Mouse (Mus musculus): ENCODE results near the gene Rpgr. TPM values are rescaled to one million over a fixed set of nuclear protein-coding genes. Genes with fewer than 3 reads are reported as not detected.

The Rpgr gene
- polyA plus RNA-seq, 1 experiment from 2014 or later: 40.7 TPM

- ATAC-seq (ENCODE audit: low FRiP score): no peak
- no peaks in the 10 kb centered on the region for H3K4me1 ChIP-seq (replicated peaks; ENCODE audit: control insufficient read depth, insufficient read depth, low read length)
- no peak for DNase-seq (ENCODE audit: low spot score)
These were observed 152.9 kb downstream of the Rpgr start for GRCm38 (mm10) chrX:10063781-10064180.

GRCm38 (mm10) chrX:10063361-10063760, 153.4 kb downstream of the Rpgr start:
- H3K4me2 ChIP-seq (replicated peaks; ENCODE audit: low read depth, low read length): no peak overlapping the region
- H3K4me1 ChIP-seq (replicated peaks; ENCODE audit: control insufficient read depth, insufficient read depth, low read length): no peaks in the 10 kb centered on the region
- H3K4me3 ChIP-seq (ENCODE audit: low read depth, low read length): no peak overlapping the region
- DNase-seq (ENCODE audit: low spot score) (no peak), ATAC-seq (ENCODE audit: low FRiP score) (no peak)
- no peaks in the 10 kb centered on the region for H3K9me3 ChIP-seq (ENCODE audit: control insufficient read depth, low read length)
- WGBS: 96% methylated on average over 2 of the region's 2 CpGs
- no peaks in the 10 kb centered on the region for H3K36me3 ChIP-seq (ENCODE audit: control insufficient read depth, insufficient read depth, low read length)
- H3K27ac ChIP-seq (ENCODE audit: low read depth, low read length): no peak overlapping the region
- no peaks in the 10 kb centered on the region for H3K27me3 ChIP-seq (ENCODE audit: control insufficient read depth, insufficient read depth, low read length)
- H3K9ac ChIP-seq (ENCODE audit: low read depth, low read length): no peak overlapping the region

More at GRCm38 (mm10) chrX:10063781-10064180, 152.9 kb downstream of the Rpgr start:
- H3K36me3 ChIP-seq (ENCODE audit: control insufficient read depth, insufficient read depth, low read length): no peaks in the 10 kb centered on the region
- H3K27me3 ChIP-seq (ENCODE audit: control insufficient read depth, insufficient read depth, low read length): no peaks in the 10 kb centered on the region
- no peak overlapping the region for H3K27ac ChIP-seq (ENCODE audit: low read depth, low read length)
- no peaks in the 10 kb centered on the region for H3K9me3 ChIP-seq (ENCODE audit: control insufficient read depth, low read length)
- 76% methylated on average over 1 of the region's 1 CpGs for whole genome bisulfite sequencing
- no peak overlapping the region for H3K9ac ChIP-seq (ENCODE audit: low read depth, low read length)
- no peak overlapping the region for H3K4me3 ChIP-seq (ENCODE audit: low read depth, low read length)
- no peak overlapping the region for H3K4me2 ChIP-seq (replicated peaks; ENCODE audit: low read depth, low read length)

- Histone ChIP-seq H3K4me3 (ENCODE audit: low read depth, low read length) (no peak overlapping the region), H3K9ac (ENCODE audit: low read depth, low read length) (no peak overlapping the region), H3K27me3 (ENCODE audit: control insufficient read depth, insufficient read depth, low read length) (no peaks in the 10 kb centered on the region), H3K27ac (ENCODE audit: low read depth, low read length) (no peak overlapping the region), H3K4me1 (replicated peaks; ENCODE audit: control insufficient read depth, insufficient read depth, low read length) (no peaks in the 10 kb centered on the region), H3K36me3 (ENCODE audit: control insufficient read depth, insufficient read depth, low read length) (no peaks in the 10 kb centered on the region), H3K9me3 (ENCODE audit: control insufficient read depth, low read length) (no peaks in the 10 kb centered on the region), H3K4me2 (replicated peaks; ENCODE audit: low read depth, low read length) (no peak overlapping the region)
- ATAC-seq (ENCODE audit: low FRiP score): no peak
- DNase-seq (ENCODE audit: low spot score): no peak
- WGBS: 71% methylated on average over 4 of the region's 4 CpGs
These were observed 154.5 kb downstream of the Rpgr start for GRCm38 (mm10) chrX:10062201-10062600.

- H3K4me1 ChIP-seq (replicated peaks; ENCODE audit: control insufficient read depth, insufficient read depth, low read length): no peaks in the 10 kb centered on the region
- ATAC-seq (ENCODE audit: low FRiP score) (no peak), DNase-seq (ENCODE audit: low spot score) (peak; percentile 2)
- H3K9me3 ChIP-seq (ENCODE audit: control insufficient read depth, low read length): no peaks in the 10 kb centered on the region
- no peak overlapping the region for H3K27ac ChIP-seq (ENCODE audit: low read depth, low read length)
- H3K9ac ChIP-seq (ENCODE audit: low read depth, low read length): no peak overlapping the region
- no peak overlapping the region for H3K4me3 ChIP-seq (ENCODE audit: low read depth, low read length)
- H3K4me2 ChIP-seq (replicated peaks; ENCODE audit: low read depth, low read length): no peak overlapping the region
- no peaks in the 10 kb centered on the region for H3K36me3 ChIP-seq (ENCODE audit: control insufficient read depth, insufficient read depth, low read length)
- H3K27me3 ChIP-seq (ENCODE audit: control insufficient read depth, insufficient read depth, low read length): no peaks in the 10 kb centered on the region
These were observed 182.1 kb downstream of the Rpgr start for GRCm38 (mm10) chrX:10034666-10035065.

Other genes with a start within 250 kb of the Rpgr start
- 3.9 and 6.3 TPM in 2 replicates for gene Srpx, start 99.2 kb downstream of the Rpgr start, polyA plus RNA-seq (2014; fragmentation: Nextera tagmentation; extraction: Ambion mirVana)
- gene Otc, start 35.4 kb upstream of the Rpgr start, polyA plus RNA-seq (2014; fragmentation: Nextera tagmentation; extraction: Ambion mirVana): not detected in 2 replicates

Measured in hindbrain, embryonic 11.5 days (tissue).